Mouse (Mus musculus) lung, postnatal 36 days (tissue): Measurements from ENCODE around the gene Emc9.

Experiments used
- DNase-seq: peaks from one replicate; pipeline ENCODE4 v3.0.0; 2022; ENCODE audit warnings: mixed read lengths

Gene Emc9

DNA sequence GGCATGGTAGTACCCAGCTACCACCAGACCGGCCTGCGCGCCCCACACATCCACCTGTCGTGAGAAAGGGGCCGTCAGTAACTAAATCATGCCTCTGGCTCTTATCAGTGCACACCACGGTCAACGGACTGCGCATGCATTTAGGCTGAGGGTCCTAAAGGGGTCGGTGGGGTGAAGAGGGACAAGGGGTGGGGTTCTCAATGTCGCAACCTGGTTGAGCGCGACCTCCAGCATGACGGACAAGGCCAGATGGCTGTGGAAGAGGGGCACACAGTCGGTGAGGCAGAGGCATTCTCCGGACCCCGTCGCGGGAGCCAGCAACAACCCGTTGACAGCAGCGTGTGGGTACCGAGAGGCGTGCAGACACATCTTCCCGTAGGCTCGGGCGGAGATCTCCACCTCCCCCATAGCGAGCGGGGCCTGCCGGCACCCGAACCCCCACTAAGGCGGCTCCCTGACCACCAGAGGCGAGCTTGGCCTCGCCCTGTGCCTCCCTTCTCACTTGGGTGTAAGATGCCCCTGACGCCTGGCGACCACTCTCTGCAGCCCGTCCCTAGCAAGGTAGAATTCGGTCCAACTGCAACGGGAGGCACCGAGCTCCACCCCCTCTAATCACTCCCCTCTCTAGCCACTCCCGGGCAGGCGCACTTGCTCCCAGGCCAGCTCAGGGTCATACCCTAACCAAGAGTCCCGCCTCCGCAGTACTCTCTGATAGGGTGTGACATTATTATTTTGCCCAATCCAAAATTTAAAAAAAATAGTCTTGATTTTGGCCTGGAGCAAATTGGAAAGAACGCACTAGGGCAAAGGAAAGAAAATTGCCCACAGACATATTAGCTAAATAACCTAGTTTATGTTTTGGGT is at the start of gene Emc9:
TSS of gene Emc9 (minus strand) at position 601 of the 864 bp plus-strand sequence.
- peak; percentile 92 for DNase-seq

DNA sequence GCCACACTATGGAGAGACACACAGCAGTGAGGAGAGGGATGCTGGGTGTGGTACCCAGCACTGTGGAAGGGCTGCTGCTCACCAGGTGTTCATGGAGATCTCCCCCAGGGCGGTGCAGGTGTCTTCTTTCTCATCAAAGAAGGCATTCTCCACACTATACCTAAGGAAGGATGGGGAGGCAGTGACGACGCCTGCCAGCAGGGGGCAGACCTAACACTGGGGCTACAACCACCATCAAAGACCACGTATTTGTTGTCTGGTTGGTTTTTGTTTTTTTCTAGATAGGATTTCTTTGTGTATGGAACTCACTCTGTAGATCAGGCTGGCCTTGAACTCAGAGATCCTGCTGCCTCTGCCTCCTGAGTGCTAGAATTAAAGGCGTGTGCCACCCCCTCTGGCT is 44.2 kb upstream of the Emc9 start:
- DNase-seq = peak; percentile 76

DNA sequence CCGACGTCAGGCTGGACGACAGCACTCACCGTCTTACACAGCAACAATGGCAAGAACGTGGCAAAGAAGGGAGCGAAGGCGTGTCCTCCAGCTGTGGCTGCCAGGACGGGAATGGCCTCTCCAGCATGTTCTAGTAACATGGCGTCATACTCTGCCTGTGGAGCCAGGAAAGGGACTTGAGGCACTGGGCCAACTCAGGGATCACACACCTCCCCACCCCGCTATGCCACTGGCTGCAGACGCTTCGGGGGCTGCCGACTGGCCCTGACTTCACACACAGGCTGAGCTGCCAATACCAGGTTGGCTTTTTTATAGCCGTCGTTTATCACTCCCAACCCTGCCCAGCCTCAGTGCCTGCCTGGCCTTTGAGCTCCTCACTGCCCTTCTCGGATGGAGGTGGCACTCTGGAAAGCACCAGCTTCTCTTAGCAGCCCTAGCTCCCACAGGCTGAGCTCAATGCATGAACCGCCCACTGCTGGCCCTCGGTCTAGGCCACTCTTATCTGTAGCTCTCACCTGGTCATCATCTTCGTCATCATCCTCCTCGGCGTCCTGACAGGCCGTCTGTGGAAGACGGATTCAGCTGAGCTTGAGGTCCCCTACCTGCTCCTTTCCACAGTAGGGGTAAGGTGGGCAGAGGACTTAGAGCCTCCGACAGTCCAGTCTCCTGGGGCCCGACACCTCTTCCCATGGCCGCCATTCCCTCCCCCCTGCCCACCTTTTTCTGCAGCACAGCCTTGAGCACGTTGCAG is 43.1 kb upstream of the Emc9 start:
- DNase-seq = no peak

DNA sequence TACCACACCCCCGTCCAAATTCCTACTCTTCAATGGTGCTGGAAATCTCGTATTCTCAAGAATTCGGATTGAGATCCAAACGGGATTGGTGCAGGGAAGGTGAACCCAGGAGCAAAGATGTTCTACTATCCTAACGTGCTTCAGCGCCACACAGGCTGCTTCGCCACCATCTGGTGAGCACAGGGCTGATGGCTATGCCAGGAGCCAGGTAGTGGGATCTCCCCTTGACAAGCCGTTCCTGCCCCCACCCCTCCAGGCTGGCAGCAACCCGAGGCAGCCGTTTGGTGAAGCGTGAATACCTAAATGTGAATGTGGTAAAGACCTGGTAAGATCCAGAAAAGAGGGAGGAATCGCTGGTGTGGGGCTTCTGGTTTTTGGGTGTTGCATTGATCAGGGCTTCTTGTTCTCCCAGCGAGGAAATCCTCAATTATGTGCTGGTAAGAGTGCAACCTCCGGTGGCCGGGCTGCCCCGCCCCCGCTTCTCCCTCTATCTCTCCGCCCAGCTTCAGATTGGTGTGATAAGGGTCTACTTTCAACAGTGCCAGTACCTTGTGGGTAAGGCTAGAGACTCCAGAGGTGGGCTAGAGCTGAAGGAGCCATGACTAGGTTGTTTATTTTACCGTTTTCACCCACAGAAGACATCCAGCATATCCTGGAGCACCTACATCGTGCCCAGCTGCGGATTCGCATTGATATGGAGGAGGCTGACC is 33.5 kb upstream of the Emc9 start:
- DNase-seq = no peak

DNA sequence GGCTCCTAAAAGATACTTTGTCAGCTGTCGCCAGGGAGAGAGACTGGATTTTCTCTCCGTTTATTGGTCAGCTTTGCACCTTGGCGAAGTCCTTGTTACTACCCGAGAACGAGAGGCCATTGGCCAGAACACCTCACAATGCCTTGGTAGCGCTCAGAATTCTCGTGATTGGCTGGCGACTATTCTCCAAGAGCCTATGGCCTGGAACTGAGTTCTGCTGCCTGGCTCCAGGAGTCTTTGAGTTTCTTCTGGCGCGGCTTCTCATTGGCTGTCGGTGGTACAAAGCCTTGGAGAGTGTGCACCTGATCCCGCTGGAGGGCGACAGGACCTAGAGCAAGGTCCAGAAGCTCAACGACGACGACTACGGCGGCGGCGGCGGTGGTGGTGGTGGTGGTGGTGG is 32.7 kb upstream of the Emc9 start, which contains the start of gene Rec8:
TSS of gene Rec8 (plus strand) at position 216 of the 400 bp plus-strand sequence.
- peak; percentile 57 for DNase-seq

DNA sequence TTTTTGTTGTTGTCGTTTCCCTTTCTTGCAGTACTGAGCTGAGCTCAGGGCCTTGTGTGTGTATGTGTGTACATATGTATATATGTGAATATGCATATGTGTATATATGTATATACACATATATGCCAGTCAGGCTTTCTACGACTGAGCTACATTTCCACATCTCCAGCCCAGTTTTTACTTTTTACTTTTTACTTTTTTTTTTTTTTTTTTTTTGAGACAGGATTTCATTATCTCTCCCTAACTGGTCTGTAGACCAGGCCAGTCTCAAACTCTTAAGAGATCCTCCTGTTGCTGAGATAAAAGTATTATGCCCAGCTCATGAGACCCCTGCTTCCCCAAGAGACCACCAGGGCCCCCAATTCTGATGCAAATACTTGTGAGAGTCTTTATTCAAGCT is 31.7 kb upstream of the Emc9 start:
- DNase-seq = no peak

DNA sequence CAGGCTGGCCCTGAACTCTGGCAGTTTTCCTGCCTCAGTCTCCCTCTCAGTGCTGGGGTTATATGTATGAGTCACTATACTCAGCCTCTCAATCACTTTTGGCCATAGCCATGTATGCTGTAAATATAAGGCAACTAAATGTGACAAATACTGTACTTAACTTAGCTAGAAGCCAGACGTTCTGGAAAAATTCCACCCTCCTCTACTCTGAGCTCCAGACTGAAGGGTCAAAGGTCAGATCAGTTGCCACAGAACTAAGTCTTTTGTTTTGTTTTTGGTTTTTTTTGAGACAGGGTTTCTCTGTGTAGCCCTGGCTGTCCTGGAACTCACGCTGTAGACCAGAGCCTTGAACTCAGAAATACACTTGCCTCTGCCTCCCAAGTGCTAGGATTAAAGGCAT is 30.8 kb upstream of the Emc9 start:
- DNase-seq = no peak

DNA sequence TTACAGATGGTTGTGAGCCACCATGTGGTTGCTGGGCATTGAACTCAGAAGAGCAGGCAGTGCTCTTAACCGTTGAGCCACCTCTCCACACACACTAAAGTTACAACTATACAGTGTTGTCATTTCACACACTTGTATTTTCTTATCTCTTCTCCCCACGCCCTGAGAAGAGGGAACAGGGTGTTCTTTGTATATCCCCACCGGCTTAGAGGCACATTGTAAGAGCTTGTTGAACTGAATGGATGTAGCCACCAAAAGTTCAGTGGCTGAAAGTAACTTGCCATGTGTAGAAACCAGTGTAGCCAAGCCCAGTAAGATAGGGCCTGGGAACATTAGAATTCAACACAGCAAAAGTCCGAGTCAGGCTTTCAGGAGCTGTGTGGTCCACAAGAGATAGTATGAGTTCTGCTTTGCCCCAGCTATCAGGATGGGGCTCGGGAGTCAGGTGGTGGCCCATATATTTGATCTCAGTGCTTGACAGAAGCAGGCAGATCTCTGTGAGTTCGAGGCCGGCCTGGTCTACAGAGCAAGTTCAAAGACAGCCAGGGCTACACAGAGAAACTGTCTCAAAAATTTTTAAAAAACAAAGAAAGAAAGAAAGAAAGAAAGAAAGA is 29.6 kb upstream of the Emc9 start:
- no peak for DNase-seq

DNA sequence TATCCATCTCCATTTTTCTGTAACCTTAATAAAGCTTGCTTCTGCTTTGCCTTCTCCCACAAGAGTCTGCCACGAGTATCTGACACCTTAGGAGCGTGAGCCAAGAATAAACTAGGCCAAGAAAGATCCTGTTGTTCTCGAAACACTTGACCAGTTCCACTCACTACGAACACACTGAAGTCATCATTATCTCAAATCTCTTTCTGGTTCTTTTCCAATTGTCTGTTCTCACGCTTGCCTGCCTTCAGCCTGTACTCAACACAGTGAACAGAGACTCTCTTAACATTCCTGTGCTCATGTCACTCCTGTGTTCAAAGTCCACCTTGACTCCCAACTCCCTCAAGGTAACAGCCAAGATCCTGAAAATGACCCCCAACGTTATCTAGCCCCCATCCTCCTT is 28.2 kb upstream of the Emc9 start:
- no peak for DNase-seq

DNA sequence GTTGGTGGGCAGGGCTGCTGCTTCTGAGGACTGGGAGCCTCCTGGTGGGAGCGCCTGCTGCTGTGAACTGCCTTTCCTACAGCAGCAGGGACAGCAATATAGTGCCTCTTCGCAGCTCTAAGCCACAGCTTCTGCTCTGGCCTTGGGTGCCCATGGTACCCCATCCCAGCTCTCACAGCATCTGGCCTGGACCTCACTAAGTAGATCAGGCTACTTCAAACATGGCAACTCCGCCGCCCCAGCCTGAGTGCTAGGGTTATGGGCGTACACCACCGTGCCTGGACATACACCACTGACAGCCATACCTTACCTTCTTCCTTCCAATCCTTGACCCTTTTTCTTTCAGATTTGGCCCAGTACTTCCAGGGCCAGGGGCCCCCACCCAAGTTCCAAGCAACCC is 23.2 kb upstream of the Emc9 start:
- DNase-seq = no peak

DNA sequence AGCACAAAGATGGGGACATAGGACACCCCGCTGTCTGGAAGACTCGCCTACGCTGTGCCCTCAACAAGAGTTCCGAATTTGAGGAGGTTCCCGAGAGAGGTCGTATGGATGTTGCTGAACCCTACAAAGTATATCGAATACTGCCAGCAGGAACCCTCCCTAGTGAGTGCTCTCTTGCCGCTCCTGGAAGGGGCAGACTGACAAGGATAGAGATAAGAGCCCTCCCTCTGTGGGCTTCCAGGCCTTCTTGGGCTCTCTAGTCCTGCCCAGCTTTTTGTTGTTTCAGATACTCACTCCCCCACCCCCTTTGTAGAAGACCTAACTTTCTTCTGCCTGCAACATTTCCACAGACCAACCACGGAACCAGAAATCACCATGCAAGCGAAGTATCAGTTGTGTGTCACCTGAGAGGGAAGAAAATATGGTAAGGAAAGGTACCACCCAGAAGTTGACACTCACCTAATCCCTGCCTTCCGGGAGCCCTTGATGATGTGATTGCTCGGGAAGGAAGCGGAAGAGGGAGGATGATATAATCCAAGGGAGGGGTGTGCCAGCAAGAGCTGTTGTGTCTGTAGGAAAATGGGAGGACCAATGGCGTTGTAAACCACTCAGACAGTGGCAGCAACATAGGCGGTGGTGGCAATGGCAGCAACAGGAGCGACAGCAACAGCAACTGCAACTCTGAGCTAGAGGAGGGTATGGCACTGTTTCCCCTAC is 20.8 kb upstream of the Emc9 start:
- DNase-seq = no peak

DNA sequence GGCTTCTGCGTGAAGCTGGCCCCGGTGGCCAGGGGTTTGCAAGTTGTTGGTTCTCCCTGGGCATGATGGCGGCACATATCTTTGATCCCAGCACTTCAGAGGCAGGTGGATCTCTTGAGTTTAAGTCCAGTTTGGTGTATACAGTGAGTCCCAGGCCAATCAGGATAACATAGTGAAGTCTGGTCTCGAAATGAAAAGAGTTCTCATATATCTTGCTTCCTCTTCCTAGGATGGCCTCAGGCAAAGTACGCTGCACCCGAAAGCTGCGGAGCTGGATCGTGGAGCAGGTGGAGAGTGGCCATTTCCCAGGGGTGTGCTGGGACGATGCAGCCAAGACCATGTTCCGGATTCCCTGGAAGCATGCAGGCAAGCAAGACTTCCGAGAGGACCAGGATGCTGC is 19.7 kb upstream of the Emc9 start:
- no peak for DNase-seq

DNA sequence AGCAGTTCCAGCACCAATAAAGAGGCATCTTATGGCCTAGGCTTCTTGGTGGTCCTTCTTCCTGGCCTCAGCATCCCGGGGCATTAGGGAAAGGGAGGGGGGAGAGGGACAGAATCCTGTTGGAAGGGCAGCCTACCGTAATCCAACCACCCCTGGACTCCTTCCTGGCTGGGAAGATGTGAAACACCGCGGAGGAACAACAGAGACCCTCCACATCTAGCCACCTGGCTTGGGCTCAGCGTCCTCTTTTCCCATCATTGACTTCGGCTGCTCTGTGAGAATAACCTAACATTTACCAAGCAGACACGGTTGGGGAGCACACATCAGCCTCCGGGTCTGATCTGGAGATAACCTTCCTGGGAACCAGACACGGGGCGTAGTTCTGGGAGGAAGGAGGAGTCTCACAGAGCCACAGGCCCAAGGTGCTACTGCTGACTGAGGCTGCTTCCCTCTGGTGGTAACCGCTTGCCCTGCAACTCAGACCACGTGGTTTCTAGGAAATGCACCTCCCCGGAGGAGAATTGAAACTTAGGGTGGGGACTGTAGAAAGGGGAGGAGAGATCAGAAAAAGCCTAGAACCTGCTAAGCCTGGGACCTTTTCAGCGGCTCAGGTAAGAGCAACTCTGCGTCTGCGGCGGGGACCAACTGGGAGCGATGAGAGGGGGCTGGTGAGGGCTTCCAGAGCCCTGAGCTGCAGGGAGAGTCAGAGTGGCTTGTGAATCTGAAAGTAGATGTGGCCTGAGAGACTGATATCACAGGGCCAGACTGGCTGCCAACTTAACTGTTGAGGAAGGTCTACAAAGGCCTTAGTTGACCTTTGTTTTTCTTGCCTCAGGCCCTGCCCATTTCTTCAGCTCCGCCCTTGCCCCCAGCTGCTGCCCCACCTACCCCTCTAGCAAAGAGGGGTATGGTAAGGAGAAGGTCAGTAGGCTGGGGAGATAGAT is 18.8 kb upstream of the Emc9 start:
- DNase-seq = peak; percentile 98

DNA sequence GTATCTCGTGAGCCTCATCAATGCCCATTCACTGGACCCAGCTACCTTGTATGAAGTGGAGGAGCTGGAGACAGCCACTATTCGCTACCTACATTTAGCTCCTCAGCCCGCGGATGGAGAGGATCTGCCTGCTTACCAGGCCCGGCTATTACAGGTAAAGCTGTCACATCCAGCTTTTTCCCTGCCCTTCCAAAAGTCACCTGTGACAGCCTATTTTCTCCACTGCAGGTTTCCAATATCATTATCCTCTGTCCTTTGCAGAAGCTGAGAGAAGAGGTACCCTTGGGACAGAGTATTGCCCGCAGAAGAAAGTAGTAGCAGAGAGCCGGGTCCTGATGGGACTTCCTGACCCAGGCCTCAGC is 18.1 kb upstream of the Emc9 start, which contains the start of gene Irf9:
TSS of gene Irf9 (plus strand) at position 301 of the 362 bp plus-strand sequence.
- no peak for DNase-seq

DNA sequence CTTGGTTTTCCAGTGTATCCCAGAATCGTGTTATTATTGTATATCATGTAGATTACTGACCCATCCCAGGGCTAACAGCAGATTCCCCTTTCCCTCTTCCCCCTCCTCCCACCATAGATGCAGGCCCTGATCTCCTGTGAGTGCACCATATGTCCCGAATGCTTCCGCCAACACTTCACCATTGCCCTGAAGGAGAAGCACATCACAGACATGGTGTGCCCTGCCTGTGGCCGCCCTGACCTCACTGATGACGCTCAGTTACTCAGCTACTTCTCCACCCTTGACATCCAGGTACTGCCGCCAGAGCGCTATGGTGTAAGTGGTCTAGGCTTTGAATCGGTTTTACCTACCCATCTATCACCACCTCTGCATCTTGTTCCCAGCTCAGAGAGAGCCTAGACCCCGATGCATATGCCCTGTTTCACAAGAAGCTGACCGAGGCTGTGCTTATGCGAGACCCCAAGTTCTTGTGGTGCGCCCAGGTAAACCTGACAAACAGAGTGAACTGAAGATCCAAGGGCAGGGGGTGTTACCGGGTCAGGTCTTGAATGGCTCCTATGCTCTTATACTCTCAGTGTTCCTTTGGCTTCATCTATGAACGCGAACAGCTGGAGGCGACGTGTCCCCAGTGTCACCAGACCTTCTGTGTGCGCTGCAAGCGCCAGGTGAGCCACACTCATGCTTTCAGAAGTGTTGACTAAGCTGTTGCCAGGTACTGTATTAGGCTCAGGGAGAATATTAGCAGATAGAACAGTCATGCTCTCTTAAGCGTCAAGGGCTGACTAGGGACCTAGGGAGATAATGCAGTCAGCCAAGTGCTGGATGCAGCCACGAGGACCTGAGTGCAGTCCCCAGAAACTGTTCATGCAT is 13.7 kb upstream of the Emc9 start:
- DNase-seq = no peak

DNA sequence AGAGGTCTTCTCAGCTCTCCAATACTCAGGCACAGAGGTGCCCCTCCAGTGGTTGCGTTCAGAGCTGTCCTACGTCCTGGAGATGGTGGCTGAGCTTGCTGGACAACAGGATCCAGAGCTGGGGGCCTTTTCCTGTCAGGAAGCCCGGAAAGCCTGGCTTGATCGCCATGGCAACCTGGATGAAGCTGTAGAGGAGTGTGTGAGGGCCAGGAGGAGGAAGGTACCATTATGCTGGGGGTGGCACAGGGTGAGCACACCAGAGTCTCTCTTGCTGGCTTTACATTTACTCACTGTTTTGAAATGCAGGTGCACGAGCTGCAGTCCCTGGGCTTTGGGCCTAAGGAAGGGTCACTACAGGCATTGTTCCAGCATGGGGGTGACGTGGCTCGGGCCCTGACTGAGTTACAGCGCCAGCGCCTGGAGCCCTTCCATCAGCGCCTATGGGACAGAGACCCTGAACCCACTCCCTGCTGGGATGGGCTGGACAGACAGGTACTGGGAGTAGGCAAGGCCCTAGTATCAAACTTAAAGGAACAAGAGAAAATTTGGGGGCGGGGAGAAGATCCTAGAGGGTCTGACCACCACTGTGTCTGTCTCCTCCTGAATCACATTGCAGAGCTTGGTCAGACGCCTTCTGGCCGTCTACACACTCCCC is 11.1 kb upstream of the Emc9 start:
- DNase-seq = no peak

DNA sequence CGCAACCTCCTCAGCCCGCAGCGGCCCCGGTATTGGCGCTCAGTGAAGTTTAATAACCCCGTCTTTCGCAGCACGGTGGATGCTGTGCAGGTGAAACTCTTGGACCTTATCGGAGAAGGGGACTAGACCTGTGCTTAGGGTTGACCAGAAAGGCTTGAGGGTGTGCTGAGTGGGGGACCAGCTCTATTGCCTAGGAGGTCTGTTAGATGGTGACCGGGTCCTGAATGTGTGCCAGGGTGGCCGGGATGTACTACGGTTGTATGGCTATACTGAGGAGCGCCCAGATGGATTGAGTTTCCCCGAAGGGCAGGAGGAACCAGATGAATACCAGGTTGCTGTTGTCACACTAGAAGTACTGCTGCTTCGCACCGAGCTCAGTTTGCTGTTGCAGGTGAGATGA is 7.1 kb upstream of the Emc9 start:
- no peak for DNase-seq

DNA sequence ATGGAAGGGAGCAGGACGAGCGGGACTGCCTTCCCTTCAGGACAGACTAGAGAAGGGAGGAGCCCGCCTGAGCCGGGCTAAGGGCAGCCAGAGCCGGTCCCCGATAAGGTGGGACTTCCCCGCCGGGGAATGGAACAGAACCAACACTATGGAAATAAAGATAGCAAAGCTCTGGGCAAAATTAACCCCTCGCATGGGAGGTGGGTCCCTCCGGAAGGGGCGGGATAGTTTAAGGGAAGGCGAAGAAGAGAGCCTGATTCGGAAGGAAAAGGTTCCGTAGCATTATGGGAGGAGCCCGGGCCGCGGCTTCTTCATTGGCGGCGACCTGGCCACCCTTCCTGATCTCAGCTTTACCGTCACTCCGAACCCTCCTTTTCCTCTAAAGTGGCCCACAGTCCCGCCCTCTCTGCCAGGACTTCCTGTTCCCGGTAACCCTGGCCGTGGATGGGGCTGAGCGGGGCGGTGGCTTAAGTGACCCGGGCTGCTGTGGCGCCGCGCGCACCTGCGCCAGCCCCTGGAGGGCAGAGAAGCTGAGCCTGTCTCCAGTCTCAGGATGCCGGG is 6.3 kb upstream of the Emc9 start, which contains the start of gene Rnf31:
TSS of gene Rnf31 (plus strand) at position 378 of the 561 bp plus-strand sequence.
- DNase-seq = peak; percentile 99

DNA sequence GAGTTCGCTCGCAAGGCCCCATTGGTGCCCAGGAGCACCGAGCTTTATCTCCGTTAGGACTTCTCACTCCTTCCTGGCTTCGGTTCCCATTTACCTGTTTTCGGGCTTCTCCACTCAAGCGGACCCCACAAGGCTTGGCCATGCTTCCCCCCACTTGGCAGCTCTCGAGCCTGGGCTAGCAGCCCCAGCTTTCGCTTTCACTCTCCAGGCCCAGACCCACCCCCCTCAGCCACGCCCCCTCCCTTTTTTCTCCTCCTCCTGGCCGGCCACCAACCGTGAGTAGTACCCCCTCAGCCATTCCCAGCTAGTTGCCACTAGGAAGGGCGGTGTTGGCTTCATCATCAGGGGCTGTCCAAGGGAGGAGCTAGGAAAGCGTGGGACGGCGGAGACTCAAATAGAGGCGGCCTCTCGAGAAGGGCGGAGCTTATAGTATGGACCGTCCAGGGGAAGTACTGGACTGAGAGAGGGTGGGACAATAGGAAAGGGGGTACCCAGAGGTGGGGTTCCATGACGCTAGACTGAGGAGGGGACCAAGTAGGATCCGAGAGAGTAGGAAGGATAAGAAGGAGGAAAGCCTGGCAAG is 5.7 kb upstream of the Emc9 start, which contains the start of gene Psme2:
TSS of gene Psme2 (minus strand) at position 366 of the 583 bp plus-strand sequence.
- DNase-seq = peak; percentile 98
